Mouse (Mus musculus): ENCODE measurements around the gene Ttll12. TPM values are rescaled to one million over a fixed set of nuclear protein-coding genes. Genes with fewer than 3 reads are reported as not detected.

The Ttll12 gene
- polyA plus RNA-seq, 1 experiment from 2014 or later = 30.6 TPM

DNA sequence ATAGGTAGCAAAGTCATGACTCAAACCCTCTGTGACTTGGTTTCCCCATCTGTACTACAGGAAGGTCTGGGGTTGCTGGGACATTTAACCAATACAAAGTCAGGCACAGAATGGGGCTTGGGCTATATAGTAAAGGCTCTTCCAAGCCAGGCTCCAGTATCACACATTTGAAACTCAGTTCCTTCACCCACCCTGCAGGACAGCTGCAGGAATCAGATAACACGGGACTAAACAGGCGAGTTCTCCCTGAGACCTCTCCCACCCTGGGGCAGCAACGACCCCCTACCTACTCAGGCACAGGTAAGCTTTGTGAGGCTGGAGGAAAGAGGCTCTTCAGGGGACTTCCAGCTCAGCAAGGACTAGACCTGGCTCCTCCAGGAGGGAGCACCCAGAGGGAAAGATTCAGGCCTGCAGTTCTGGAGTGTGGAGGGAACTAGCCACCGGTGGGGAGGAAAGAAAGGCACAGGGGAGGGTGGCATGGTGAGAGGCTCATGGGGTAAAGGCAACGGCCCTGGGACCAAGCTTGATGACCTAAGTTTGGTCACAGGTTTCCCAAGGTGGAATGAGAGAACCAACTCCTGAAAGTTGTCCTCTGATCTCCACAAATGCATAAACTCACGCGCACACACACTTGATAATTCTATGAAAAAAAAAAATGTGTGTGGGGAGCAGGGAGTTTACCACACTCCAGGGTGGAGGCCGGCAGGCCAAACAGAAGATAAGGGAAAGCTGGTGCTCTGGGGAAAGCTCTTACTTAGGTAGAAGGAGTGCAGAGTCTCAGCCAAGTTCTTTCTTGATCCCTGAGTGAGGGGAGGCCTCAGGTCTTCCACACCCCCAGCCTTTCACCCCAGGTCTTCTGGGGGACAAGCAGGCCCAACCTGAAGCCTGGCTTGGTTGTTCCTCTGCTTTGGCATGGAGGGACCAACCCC, 2.4 kb downstream of the Ttll12 start:
- Histone ChIP-seq H3K4me1 (peaks cover 22% of the 10 kb centered on the region), H3K4me2 (peak overlapping the region; percentile 88), H3K36me3 (no peaks in the 10 kb centered on the region), H3K9ac (no peak overlapping the region), H3K27ac (peak overlapping the region; percentile 78), H3K27me3 (replicated peaks) (no peaks in the 10 kb centered on the region), H3K4me3 (replicated peaks) (0 out of 2 replicates have a peak overlapping the region, but pooled peaks have one; percentile 87), H3K9me3 (no peaks in the 10 kb centered on the region)
- ATAC-seq (ENCODE audit: insufficient read depth, low FRiP score, low read depth) = peak; percentile 50; the same call in 1 of the 2 replicates
- WGBS = 52% methylated on average over 8 of the region's 8 CpGs

DNA sequence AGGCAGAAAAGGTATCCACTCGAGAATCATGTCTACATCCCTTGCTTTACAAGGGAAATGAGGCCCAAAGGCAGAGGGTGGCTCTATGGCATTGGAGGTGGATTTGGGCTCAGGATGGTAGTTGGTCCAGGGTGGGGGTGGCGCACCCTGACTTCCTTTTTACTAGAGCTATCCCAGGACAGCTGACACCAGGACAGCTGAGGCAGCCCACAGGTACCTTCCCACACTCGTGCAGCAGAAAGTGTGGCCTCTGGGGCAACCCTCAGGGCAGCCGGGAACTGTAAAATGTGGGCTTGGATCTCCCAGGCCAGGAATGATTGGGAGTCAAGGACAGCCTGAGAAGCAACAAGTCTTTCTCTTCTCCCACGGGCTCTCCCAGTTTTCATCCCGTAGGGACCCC, 3.2 kb downstream of the Ttll12 start:
- H3K4me1 ChIP-seq = peaks cover 22% of the 10 kb centered on the region
- H3K9ac ChIP-seq = no peak overlapping the region
- ATAC-seq (ENCODE audit: insufficient read depth, low FRiP score, low read depth) = no peak
- 76% methylated on average over 6 of the region's 6 CpGs for WGBS
- no peaks in the 10 kb centered on the region for H3K27me3 ChIP-seq (replicated peaks)
- H3K27ac ChIP-seq = peak overlapping the region; percentile 78; the same call in 1 of the 2 replicates
- no peaks in the 10 kb centered on the region for H3K9me3 ChIP-seq
- no peak overlapping the region for H3K4me3 ChIP-seq (replicated peaks)
- H3K4me2 ChIP-seq = no peak overlapping the region
- H3K36me3 ChIP-seq = peaks cover 6% of the 10 kb centered on the region

GRCm38 (mm10) chr15:83590841-83591240, 4.1 kb downstream of the Ttll12 start:
- Histone ChIP-seq H3K4me1 (peaks cover 22% of the 10 kb centered on the region), H3K4me2 (no peak overlapping the region), H3K9me3 (no peaks in the 10 kb centered on the region), H3K36me3 (peaks cover 15% of the 10 kb centered on the region), H3K9ac (no peak overlapping the region), H3K27ac (no peak overlapping the region), H3K4me3 (replicated peaks) (no peak overlapping the region), H3K27me3 (replicated peaks) (no peaks in the 10 kb centered on the region)
- ATAC-seq (ENCODE audit: insufficient read depth, low FRiP score, low read depth) = no peak
- WGBS = 93% methylated on average over 4 of the region's 4 CpGs

DNA sequence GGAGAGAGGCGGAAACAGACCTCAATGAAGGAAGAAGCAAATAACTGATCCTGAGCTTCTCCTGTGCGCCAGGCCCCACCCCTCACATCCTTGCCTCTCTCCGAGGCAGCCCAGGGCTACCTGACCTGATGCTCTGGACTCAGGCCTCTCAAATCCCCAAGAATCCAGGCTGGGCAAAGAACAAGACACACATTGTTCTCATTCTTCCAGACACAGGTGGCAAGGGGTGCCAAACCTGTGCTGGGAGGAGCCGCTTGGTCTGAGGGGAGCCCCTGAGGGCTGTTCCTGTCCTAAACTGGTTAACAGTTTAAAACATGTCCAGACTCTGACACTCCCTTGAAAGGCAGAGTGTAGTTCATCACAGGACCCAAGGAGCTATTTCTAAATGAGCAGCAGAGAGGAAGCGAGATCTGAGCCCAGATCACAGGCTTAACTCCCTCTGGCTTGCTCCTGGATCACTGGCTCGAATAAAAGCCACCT, 10.2 kb downstream of the Ttll12 start:
- no peaks in the 10 kb centered on the region for H3K27me3 ChIP-seq (replicated peaks)
- peaks cover 48% of the 10 kb centered on the region for H3K36me3 ChIP-seq
- ATAC-seq (ENCODE audit: insufficient read depth, low FRiP score, low read depth) = no peak
- H3K4me1 ChIP-seq = no peaks in the 10 kb centered on the region
- WGBS = 86% methylated on average over 6 of the region's 6 CpGs
- H3K27ac ChIP-seq = no peak overlapping the region
- H3K9me3 ChIP-seq = no peaks in the 10 kb centered on the region
- H3K4me3 ChIP-seq (replicated peaks) = no peak overlapping the region
- H3K4me2 ChIP-seq = no peak overlapping the region
- no peak overlapping the region for H3K9ac ChIP-seq

DNA sequence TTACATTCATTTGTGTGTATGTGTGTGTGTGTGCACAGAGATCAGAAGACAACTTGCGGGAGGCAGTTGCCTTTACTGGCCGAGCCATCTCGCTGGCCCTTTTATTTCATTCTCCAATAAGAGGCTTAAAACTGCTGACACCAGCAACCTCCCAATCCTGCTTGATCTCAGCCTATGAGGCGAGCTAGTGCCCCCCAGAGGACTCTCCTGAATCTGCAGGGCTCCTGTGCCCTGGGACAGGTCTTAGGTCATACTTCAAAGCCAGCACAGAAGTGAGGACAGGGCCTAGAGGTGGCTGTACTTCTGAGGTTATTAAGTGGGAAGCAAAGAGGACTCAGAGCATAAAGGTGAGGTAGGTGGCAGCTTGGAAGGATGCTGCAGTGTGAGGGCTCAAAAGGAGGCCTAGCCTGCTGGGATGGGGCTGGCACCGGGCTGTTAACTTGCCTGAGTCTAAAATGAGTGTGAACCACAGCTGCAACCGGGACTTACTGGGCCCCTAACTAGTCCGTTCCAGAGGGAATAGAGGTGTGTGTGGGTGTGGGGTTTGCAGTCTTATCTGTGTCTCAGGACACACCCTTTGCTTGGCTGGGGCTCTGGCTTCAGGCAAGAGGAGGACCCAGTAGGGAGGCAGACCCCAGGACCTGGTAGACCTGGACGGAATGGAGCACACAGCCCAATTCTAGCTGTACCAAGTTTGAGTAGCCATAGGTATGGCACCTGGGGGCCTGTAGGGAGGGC, 11.4 kb downstream of the Ttll12 start:
- Histone ChIP-seq H3K27ac (no peak overlapping the region), H3K9me3 (no peaks in the 10 kb centered on the region), H3K4me1 (no peaks in the 10 kb centered on the region), H3K4me2 (no peak overlapping the region), H3K9ac (no peak overlapping the region), H3K4me3 (replicated peaks) (no peak overlapping the region), H3K36me3 (peaks cover 58% of the 10 kb centered on the region), H3K27me3 (replicated peaks) (no peaks in the 10 kb centered on the region)
- peak; percentile 68; the same call in 1 of the 2 replicates for ATAC-seq (ENCODE audit: insufficient read depth, low FRiP score, low read depth)
- 71% methylated on average over 8 of the region's 8 CpGs for WGBS

GRCm38 (mm10) chr15:83582931-83583330, 12.0 kb downstream of the Ttll12 start:
- Histone ChIP-seq H3K27ac (no peak overlapping the region), H3K9ac (no peak overlapping the region), H3K4me2 (no peak overlapping the region), H3K4me1 (no peaks in the 10 kb centered on the region), H3K27me3 (replicated peaks) (no peaks in the 10 kb centered on the region), H3K4me3 (replicated peaks) (no peak overlapping the region), H3K36me3 (peaks cover 63% of the 10 kb centered on the region), H3K9me3 (no peaks in the 10 kb centered on the region)
- whole genome bisulfite sequencing = 81% methylated on average over 4 of the region's 4 CpGs
- ATAC-seq (ENCODE audit: insufficient read depth, low FRiP score, low read depth) = no peak

- WGBS = 91% methylated on average over 9 of the region's 9 CpGs
- no peaks in the 10 kb centered on the region for H3K4me1 ChIP-seq
- no peak overlapping the region for H3K27ac ChIP-seq
- H3K36me3 ChIP-seq = peaks cover 60% of the 10 kb centered on the region
- H3K9me3 ChIP-seq = no peaks in the 10 kb centered on the region
- no peak overlapping the region for H3K4me2 ChIP-seq
- no peaks in the 10 kb centered on the region for H3K27me3 ChIP-seq (replicated peaks)
- no peak for ATAC-seq (ENCODE audit: insufficient read depth, low FRiP score, low read depth)
- H3K4me3 ChIP-seq (replicated peaks) = no peak overlapping the region
- no peak overlapping the region for H3K9ac ChIP-seq
Observed at GRCm38 (mm10) chr15:83576651-83577050, 18.3 kb downstream of the Ttll12 start.

DNA sequence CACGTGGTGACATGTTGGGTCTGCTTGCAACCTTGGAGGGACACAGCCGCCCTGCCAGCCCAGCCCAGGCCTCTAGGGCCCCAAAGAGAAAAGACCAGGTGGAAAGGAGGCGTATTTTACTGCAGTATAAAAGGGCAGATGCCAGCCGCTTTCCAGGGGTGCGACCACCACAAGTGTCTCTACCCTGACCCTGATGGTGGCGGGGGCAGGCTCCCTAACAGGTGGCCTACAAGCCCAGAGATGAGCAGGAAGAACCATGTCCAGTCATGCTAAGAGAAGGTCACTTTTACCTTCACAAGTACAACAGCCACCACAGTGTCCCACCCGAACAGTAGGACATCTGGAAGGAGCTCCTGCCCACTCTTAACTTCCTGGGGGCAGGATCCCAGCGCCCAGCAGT, 19.4 kb downstream of the Ttll12 start:
- 94% methylated on average over 8 of the region's 8 CpGs for WGBS
- Histone ChIP-seq H3K27me3 (replicated peaks) (no peaks in the 10 kb centered on the region), H3K36me3 (peaks cover 50% of the 10 kb centered on the region), H3K4me2 (no peak overlapping the region), H3K4me3 (replicated peaks) (no peak overlapping the region), H3K9ac (no peak overlapping the region), H3K4me1 (no peaks in the 10 kb centered on the region), H3K9me3 (no peaks in the 10 kb centered on the region), H3K27ac (no peak overlapping the region)
- no peak for ATAC-seq (ENCODE audit: insufficient read depth, low FRiP score, low read depth)

DNA sequence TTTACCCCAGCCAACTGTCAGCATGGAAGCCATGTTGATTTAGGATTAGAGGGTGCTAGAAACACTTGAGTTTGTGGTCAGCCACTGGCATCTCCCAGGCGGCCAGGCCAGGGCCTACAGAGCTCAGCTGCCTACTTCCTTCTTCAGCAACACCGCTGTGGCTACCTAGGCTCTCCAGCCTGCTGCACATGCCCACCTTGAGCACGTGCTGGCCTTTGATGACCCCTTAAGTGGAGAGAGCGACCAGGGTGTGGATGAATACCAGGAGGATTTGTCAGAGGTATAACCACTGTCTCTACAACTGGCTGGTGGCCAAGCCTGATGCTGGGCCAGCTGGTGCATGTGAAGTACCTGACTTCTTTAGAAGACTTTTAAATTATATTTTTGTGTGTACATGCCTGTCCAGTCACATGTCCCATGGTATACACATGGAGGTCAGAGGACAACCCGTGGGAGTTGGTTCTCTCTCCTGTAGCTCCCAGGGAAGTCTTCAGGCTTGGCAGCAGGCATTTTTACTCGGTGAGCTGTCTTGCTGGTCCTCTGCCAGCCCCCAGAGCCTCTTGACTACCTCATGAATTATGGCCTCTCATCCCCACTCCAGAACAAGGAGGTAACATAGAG, 20.1 kb downstream of the Ttll12 start:
- Histone ChIP-seq H3K4me2 (no peak overlapping the region), H3K36me3 (peaks cover 44% of the 10 kb centered on the region), H3K9ac (no peak overlapping the region), H3K9me3 (no peaks in the 10 kb centered on the region), H3K4me1 (no peaks in the 10 kb centered on the region), H3K4me3 (replicated peaks) (no peak overlapping the region), H3K27me3 (replicated peaks) (no peaks in the 10 kb centered on the region), H3K27ac (no peak overlapping the region)
- ATAC-seq (ENCODE audit: insufficient read depth, low FRiP score, low read depth) = peak; percentile 24; the same call in 1 of the 2 replicates
- WGBS = 71% methylated on average over 6 of the region's 6 CpGs

- Histone ChIP-seq H3K4me1 (no peaks in the 10 kb centered on the region), H3K27me3 (replicated peaks) (no peaks in the 10 kb centered on the region), H3K27ac (no peak overlapping the region), H3K4me2 (no peak overlapping the region), H3K9ac (no peak overlapping the region), H3K4me3 (replicated peaks) (no peak overlapping the region), H3K9me3 (no peaks in the 10 kb centered on the region), H3K36me3 (peaks cover 34% of the 10 kb centered on the region)
- no peak for ATAC-seq (ENCODE audit: insufficient read depth, low FRiP score, low read depth)
- WGBS = 94% methylated on average over 12 of the region's 12 CpGs
Observed at GRCm38 (mm10) chr15:83573606-83574005, 21.4 kb downstream of the Ttll12 start.

DNA sequence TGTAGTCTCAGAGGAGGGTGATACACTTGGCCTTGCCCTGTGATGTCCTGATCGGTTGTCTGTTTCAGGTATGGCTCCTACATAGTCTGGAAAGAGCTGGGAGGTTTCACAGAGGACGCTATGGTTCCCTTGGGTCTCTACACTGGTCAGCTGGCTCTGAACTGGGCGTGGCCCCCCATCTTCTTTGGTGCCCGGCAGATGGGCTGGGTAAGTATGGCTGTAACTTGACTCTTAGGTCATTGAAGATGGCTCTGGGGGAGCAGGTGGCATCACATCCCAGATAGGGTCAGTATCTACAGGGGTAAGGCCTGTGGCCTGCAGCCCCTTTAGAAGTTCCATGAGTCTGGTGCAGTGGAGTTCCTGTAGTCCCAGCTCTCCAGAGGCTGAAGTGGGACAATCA, 22.8 kb downstream of the Ttll12 start:
- no peak overlapping the region for H3K9ac ChIP-seq
- no peak overlapping the region for H3K27ac ChIP-seq
- no peaks in the 10 kb centered on the region for H3K9me3 ChIP-seq
- H3K4me1 ChIP-seq = no peaks in the 10 kb centered on the region
- no peak for ATAC-seq (ENCODE audit: insufficient read depth, low FRiP score, low read depth)
- peaks cover 22% of the 10 kb centered on the region for H3K36me3 ChIP-seq
- 85% methylated on average over 4 of the region's 4 CpGs for WGBS
- H3K4me3 ChIP-seq (replicated peaks) = no peak overlapping the region
- no peaks in the 10 kb centered on the region for H3K27me3 ChIP-seq (replicated peaks)
- no peak overlapping the region for H3K4me2 ChIP-seq
